In the genomic region with DNA sequence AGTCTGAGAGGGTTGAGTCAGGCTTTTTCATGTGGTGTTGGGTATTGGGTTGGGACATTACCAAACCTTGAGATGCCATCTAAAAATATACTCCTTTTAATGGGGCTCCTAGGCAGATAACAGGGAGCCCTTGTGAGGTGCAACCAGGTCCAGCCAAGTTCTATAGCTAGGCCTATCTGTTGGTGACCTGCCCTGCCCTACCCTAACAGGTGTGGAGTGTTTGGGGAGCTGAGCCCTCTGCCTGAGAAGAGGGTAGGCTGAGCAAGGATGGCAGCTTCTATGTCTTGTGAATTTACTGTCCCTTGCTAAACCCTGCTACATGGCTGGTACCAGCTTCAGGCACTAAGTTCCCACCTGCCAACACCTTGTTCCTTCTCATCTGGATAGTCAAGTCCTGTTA, we compare ENCODE assay signal across 16 mouse cellular contexts.
"Had no signal": no experiment of that assay in that cellular context is flagged by ENCODE, and none has a peak within 500 bp of the region (broad histone marks: within the 10 kb centered on the region; RNA-seq: fewer than 3 reads in every experiment).

No protein-coding gene starts in this region.

- H3K9ac ChIP-seq: lung, embryonic 15.5 days; midbrain, embryonic 13.5 days had no signal

- H3K27me3 ChIP-seq: lung, embryonic 15.5 days; midbrain, embryonic 13.5 days had no signal

- H3K9me3 ChIP-seq: lung, embryonic 15.5 days; megakaryocyte, embryonic 14.5 days; midbrain, embryonic 10.5 days; midbrain, embryonic 13.5 days had no signal

- H3K36me3 ChIP-seq: lung, embryonic 15.5 days; midbrain, embryonic 10.5 days; midbrain, embryonic 13.5 days had no signal

- ATAC-seq: intestine, embryonic 16.5 days; midbrain, embryonic 13.5 days; midbrain, embryonic 16.5 days had no signal

- H3K27ac ChIP-seq: left cerebral cortex, adult 2 months; lung, embryonic 15.5 days; midbrain, embryonic 10.5 days; midbrain, embryonic 13.5 days had no signal

- H3K4me2 ChIP-seq: lung, embryonic 15.5 days; midbrain, embryonic 13.5 days had no signal

- H3K4me3 ChIP-seq: left cerebral cortex, adult 2 months; lung, embryonic 15.5 days; megakaryocyte, embryonic 14.5 days; midbrain, embryonic 10.5 days; midbrain, embryonic 13.5 days had no signal

- DNase-seq: kidney, adult 18-20 months; kidney, adult 9 months; kidney, postnatal 14 days; kidney, postnatal 4 days; lung, adult 18-20 months; lung, postnatal 10 days; lung, postnatal 36 days; thymus, adult 18-20 months; thymus, postnatal 36 days had no signal
